Mouse (Mus musculus) 416B (cell line): Measurements from ENCODE around the gene Pabpn1l.
"Not testable (repeated sequence)": the region's sequence is repeated elsewhere in the genome, so short reads cannot be mapped to it uniquely, and the experiment has no call there.

Experiments
- DNase-seq: peaks from one replicate; pipeline ENCODE4 v3.0.0; 2011; ENCODE audit warnings: low read depth

Pabpn1l gene

DNA sequence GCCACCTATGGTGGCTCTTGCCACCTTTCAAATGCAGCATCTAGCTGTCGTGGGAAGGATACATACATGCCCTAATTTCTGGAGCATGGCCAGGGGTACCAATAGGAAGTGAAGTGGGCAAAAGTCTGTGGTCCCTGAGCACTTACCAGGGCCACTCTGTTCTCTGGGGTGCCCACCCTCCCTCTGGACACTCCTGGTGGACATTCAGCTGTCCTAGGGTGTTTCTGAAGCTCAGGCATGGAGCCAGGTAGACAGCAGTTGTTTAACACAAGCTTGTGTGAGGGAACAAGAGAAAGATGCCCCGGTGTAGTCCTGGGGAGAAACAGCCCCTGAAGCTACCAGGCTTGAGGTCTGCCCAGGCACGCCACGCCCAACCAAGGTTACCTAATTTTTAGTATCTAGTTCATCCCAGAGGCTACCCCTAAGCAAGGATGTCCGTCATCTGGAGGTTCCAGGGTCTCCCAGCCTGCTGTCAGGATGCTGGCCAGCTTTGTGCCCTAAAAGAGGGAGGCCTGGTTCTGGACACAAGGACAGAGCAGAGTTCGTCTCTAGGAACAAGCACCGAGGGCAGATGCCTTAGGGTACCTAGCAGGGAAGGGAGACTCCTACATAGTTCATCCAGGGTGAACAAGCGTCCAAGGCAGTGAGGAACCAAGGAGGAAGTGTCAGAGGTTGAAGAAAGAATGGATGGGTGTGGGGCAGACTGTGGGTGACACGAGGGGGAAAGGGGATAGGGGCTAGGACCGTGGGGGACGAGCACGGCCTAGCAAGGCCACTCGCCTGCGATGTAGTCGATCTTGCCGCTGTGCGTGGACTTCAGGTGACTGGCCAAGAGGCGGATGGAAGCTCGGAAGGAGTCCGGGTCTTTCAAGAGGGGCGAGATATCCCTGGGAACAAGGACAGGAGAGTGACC is 46.5 kb downstream of the Pabpn1l start:
- DNase-seq: peak; percentile 56

DNA sequence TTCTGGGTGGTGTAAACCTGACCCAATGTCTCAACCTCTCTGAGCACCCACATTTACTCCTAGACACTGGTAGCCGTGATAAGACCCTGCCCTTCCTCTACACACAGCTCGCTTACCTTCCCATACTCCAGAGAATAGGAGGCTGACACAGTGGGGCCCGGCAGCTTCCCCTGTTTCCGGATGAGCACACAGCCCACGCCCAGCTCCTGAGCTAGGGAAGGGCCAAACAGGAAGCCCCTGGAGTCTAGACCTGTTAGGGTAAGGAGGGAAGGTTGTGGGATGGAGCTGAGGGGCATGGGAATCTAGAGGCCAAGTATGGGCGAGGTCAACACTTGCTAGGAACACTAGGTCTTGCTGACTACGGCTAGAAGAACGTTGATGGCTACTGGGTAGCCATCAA is 47.3 kb downstream of the Pabpn1l start:
- DNase-seq: no peak

DNA sequence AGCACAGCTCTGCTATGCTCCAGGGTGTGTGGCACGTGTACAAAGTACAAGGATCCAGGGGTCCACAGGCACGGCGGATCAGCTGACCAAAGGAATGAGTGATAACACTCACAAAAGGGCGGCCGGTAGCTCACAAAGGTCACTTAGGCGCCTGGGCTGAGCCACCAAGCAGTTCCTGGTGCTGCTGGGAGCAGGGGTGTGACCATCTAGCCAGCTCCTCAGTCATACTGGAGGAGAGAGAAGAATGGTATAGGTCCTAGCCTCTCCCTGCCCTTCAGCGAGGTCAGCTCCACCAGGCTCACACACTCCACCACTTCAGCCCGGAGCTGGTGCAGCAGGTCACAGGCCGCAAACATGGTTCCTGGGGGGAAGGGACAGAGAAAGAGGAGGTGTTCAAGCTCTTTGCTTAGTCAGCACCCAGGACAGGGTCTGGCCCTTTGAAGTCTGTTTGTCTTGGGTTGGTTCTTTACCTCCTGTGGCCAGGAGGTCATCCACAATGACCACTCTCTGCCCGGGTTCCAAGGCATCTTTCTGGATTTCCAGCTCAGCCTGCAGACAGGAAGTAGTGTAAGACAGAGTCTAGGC is 47.8 kb downstream of the Pabpn1l start:
- DNase-seq: peak; percentile 51

DNA sequence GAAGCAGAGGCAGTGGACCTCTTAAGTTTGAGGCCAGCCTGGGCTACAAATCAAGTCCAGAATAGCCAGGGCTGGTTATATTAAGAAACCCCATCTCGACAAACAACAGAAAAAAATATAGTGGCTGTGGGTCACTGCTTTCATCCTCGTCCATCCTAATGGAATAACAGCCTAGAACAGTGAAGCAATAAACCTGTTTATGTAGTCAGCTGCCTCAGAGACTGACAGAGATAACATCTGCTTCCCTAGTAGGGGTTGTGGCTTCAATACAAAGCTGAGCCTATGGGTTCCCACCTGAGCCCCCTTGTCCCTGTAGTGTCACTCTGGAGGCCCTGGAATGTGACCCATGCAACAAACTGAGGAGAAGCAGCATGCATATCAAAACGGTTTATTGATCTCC is 48.3 kb downstream of the Pabpn1l start:
- DNase-seq: peak; percentile 30

DNA sequence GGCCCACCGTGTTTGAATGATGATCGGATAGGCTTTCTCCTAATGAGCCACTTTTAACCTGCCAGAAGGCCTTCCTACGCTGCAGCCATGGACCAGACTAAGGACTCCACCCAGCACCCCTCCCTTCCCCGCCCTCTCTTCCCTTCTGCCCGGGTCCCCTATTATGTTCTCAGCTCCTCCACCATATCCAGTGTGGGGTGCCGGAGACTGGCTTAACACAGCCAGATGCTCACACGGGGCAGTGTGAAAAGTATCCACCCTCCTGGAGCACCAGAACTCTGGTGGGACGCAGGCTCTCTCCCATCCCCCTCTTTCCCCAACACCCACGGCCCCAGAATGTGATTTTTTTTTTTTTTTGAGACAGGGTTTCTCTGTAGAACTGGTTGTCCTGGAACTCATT is 49.0 kb downstream of the Pabpn1l start:
- no peak for DNase-seq

DNA sequence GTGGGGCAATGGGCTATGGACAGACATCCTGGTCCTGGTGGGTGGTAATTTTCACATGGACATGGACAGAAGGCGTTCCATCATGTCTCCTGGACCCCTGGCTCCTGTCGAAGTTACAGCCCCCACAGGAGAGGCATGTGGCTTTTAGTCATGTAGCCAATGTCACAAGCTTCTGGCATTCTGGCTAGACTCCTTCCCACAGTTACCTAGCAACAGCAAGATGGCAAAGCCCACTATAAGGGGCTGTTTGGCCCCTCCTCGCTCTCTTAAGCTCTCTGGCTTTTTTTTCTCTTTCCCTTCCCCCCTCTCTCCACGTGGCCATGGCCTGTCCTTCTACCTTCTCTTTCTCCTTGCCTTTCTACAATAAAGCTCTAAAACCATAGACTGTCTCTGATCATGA is 49.4 kb downstream of the Pabpn1l start:
- DNase-seq: not testable (repeated sequence)

DNA sequence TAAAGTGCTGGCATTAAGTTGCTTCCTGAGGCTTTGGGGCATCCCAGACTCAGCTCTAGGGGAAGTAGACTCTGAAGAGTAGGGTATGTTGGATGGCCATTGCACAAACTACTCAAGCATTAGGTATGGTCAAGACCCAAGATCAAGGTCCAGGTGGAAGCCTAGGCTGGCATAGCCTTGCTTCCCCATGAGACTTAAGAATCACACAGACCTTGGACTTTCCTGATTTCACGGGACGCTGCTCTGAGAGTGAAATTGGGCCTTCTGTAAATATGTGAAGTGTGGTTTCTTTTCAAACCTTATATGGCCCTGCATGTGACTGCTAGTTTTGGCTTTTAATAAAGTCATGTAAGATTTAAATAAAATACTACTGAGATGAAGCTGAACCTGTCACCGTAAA is 49.8 kb downstream of the Pabpn1l start:
- no peak for DNase-seq

DNA sequence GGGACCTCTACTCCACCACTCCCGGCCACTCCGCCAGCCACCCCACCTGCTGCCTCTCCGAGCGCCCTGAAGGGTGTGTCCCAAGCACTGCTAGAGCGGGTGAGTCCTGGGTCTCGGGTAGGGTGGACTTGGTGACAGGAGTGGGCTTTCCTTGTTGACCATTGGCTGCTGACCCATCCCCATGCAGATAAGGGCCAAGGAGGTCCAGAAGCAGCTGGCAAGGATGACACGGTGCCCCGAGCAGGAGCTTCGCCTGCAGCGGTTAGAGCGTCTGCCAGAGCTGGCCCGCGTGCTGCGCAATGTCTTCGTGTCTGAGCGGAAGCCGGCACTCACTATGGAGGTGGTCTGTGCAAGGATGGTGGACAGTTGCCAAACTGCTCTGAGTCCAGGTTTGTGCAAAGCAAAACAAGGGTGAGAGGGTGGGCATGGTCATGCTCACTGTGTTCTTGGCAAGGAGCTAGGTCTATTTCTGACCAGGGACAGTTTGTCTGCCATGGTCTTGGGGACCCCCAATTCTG is 50.7 kb downstream of the Pabpn1l start:
- no peak for DNase-seq

DNA sequence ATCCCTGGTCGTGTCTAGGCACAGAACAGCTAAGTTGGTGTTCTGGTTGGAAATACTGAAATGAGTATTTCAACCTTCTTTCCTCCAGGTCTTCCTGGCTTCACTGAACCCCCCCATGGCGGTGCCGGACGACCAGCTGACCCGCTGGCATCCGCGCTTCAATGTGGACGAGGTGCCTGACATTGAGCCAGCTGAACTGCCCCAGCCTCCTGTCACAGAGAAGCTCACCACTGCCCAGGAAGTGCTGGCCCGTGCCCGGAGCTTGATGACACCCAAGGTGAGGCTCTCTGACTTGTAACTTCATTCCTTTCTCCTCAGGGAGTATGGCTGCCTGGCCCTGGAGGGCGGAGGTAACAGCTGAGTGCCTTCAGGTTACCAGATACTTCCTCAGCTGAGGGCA is 51.4 kb downstream of the Pabpn1l start:
- no peak for DNase-seq

DNA sequence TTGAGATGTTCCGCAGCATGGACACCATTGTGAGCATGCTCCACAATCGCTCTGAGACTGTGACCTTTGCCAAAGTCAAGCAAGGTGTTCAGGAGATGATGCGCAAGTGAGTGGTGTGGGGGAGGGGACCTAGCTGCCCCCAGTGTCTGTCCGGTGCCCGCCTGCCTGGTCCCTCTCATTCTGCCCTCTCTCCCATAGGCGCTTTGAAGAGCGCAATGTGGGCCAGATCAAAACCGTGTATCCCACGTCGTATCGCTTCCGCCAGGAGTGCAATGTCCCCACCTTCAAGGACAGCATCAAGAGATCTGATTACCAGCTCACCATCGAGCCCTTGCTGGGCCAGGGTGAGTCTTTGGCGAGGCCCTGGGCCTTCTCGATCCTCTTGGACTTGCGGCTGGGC is 52.5 kb downstream of the Pabpn1l start:
- no peak for DNase-seq
